Mouse (Mus musculus): Measurements from ENCODE around the gene Kcnj12.

Gene Kcnj12

GRCm38 (mm10) chr11:61022550-61023391 is at the start of gene Kcnj12:
TSS of gene Kcnj12 (plus strand) at chr11:61022564.
- no peak for DNase-seq

- no peak for DNase-seq
Measured at GRCm38 (mm10) chr11:60975097-60975496, 47.3 kb upstream of the Kcnj12 start.

- DNase-seq, result no peak
Measured at GRCm38 (mm10) chr11:60976234-60976633, 46.1 kb upstream of the Kcnj12 start.

- DNase-seq, result no peak
Measured at GRCm38 (mm10) chr11:60976742-60977141, 45.6 kb upstream of the Kcnj12 start.

- no peak for DNase-seq
Measured at GRCm38 (mm10) chr11:60977153-60977552, 45.2 kb upstream of the Kcnj12 start.

GRCm38 (mm10) chr11:60978658-60979057 is 43.7 kb upstream of the Kcnj12 start:
- no peak for DNase-seq

- no peak for DNase-seq
Measured at GRCm38 (mm10) chr11:60979788-60980187, 42.6 kb upstream of the Kcnj12 start.

GRCm38 (mm10) chr11:60981693-60982486 is 40.5 kb upstream of the Kcnj12 start:
- DNase-seq, result no peak

GRCm38 (mm10) chr11:60984912-60985558 is 37.3 kb upstream of the Kcnj12 start:
- no peak for DNase-seq

GRCm38 (mm10) chr11:60990428-60990827 is 31.9 kb upstream of the Kcnj12 start:
- no peak for DNase-seq

- no peak for DNase-seq
Measured at GRCm38 (mm10) chr11:61002736-61003135, 19.6 kb upstream of the Kcnj12 start.

- DNase-seq, result no peak
Measured at GRCm38 (mm10) chr11:61004046-61004445, 18.3 kb upstream of the Kcnj12 start.

GRCm38 (mm10) chr11:61004781-61005180 is 17.6 kb upstream of the Kcnj12 start:
- DNase-seq, result no peak

GRCm38 (mm10) chr11:61005345-61005744 is 17.0 kb upstream of the Kcnj12 start:
- no peak for DNase-seq

- DNase-seq, result no peak
Measured at GRCm38 (mm10) chr11:61011736-61012294, 10.5 kb upstream of the Kcnj12 start.

- DNase-seq, result no peak
Measured at GRCm38 (mm10) chr11:61016866-61017398, 5.4 kb upstream of the Kcnj12 start.

GRCm38 (mm10) chr11:61021129-61021528 is 1.2 kb upstream of the Kcnj12 start:
- DNase-seq, result no peak

GRCm38 (mm10) chr11:61021676-61022549 is 451 bp upstream of the Kcnj12 start:
- DNase-seq, result no peak

GRCm38 (mm10) chr11:61023416-61024200 is 1.2 kb downstream of the Kcnj12 start:
- DNase-seq, result no peak

- no peak for DNase-seq
Measured at GRCm38 (mm10) chr11:61024388-61024787, 2.0 kb downstream of the Kcnj12 start.

GRCm38 (mm10) chr11:61024996-61025395 is 2.6 kb downstream of the Kcnj12 start:
- DNase-seq, result no peak
